Mouse (Mus musculus) spleen, embryonic (tissue): Measurements from ENCODE around the gene Exosc2.

Source experiments
- CTCF ChIA-PET: fragments of 350-600 bp; sonication (Branson Sonifier 250); formaldehyde crosslinking; loops from one replicate; lab custom pipeline; 2022; lab: Charles Lee

Exosc2 gene

GRCm38 (mm10) chr2:31663804-31664180, 6.7 kb upstream of the Exosc2 start:
- CTCF ChIA-PET = interaction anchor here (0.7 kb wide), 1 partner anchor 183 kb away, joined by 10 read pairs; no protein-coding TSS in a partner anchor

GRCm38 (mm10) chr2:31667332-31667731, 3.2 kb upstream of the Exosc2 start:
- CTCF ChIA-PET = no interaction called here

GRCm38 (mm10) chr2:31678641-31679040, 8.1 kb downstream of the Exosc2 start:
- CTCF ChIA-PET = interaction anchor here (1.7 kb wide), 1 partner anchor 10 kb away, joined by 5 read pairs; no protein-coding TSS in a partner anchor

- CTCF ChIA-PET = interaction anchor here (0.6 to 0.7 kb wide), 2 partner anchors 82 to 103 kb away, joined by 3 read pairs; no protein-coding TSS in a partner anchor
Observed at GRCm38 (mm10) chr2:31681051-31681707, 10.7 kb downstream of the Exosc2 start.

DNA sequence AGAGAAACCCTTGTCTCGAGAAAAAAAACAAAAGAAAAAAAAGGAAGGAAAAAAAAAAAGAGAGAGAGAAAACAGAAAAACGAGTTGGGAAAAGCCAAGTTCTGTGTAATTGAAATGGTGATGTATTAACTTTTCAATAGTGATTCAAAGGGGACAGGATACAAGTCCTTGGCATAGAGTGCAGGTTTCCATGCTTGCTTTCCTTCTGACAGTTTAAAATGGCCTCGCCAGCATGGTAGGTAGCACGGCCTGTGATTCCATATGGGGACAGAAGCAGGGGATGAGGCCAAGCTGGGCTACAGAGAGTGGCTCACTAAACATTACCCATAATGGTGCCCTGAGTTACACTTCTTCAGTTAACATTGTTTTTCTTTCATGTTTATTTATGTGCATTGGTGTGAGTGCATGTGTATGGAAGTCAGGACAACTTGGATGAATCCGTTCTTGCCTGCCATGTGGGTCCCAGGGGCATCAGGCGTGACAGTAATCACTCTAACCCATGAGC, 11.3 kb downstream of the Exosc2 start:
- CTCF ChIA-PET = no interaction called here

DNA sequence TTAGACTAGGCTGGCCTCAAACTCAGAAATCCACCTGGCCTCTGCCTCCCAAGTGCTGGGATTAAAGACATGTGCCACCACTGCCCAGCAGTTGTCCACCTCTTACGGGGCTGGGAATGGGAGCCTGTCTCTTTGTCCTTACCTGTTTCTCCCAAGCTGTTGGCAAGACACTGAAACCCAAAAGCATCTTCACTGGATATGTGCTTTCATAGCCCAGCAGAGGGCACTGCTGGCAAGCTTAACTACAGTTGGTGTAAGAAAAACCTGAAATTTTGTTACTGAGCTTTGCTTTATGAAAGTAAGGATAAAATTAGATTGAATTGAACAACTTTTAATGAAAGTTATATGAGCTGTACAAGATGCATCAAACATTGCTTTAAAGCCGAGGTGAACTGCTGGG, 13.2 kb downstream of the Exosc2 start:
- CTCF ChIA-PET = interaction anchor here (0.7 to 1.9 kb wide), 4 partner anchors 93 to 103 kb away, joined by 3 to 7 read pairs (median 4); no protein-coding TSS in a partner anchor

DNA sequence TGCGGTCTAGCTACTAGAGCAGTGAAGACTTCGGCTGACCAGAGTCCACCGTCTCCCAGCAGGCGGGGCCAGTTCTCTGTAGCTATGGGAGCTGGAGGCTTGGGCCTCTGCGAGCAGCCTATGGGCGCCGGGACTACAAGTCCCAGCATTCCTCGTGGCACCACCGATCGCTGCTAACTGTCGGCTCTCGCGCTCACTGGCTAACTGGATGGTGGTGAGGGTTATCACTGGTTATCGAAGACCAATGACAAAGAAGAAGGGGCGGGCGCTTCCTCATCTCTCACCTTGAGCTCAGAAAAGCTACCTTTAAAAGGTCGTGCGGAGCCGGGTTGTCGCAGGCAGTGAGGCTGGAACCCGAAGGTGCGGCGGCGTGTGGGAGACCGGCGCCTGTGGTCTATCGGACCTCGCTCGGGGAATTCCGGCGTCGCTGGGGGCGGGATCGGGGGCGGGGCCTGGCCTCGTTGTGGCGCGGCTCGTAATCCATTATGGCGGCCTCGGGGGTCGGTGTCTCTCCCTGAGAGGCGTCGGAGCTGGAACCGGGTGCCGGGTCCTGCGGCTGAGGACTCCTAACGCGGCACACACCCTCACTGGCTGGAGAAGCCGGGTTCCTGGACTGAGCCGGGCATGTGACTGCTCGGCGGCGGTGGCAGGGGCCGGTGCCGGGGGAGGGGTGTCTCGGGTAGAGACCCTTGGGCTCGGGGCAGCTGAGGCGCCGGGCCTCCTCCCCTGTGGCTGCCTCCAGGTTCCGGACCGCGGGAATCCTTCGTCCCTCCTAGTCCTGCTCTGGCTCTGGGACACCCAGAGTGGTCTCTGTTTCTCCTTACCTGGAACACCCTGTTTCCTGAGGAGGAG, 17.8 kb downstream of the Exosc2 start, which contains the start of gene Abl1:
TSS of gene Abl1 (plus strand) at position 303 of the 852 bp plus-strand sequence.
- CTCF ChIA-PET = interaction anchor here (1.4 kb wide), 1 partner anchor 10 kb away, joined by 5 read pairs; no protein-coding TSS in a partner anchor

DNA sequence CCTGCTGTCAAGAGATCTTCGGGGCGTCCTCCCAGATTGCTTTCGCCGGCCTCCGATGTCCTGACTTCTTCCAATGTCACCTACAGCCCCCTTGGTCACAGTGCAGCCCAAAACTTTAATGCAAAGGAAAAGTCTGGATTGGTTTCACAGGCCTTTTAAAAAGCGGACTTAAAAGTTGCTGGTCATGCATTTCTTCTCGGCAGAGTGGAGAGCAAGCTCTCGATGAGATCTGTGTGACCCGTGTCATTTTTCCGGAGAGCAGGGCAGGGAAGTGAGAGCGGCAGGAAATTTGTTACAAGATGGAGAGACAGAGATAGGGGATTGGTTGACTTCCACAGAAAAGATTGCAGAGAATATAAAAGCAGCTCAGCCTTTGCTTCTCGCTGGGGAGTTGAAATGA, 18.5 kb downstream of the Exosc2 start:
- CTCF ChIA-PET = interaction anchor here (1.4 kb wide), 1 partner anchor 11 kb away, joined by 5 read pairs; no protein-coding TSS in a partner anchor

- CTCF ChIA-PET = interaction anchor here (0.6 to 0.7 kb wide), 2 partner anchors 18 to 30 kb away, joined by 3 to 5 read pairs; no protein-coding TSS in a partner anchor
Observed at GRCm38 (mm10) chr2:31690063-31690462, 19.5 kb downstream of the Exosc2 start.

- CTCF ChIA-PET = no interaction called here
Observed at GRCm38 (mm10) chr2:31698209-31698608, 27.7 kb downstream of the Exosc2 start.

- CTCF ChIA-PET = no interaction called here
Observed at GRCm38 (mm10) chr2:31700545-31701446, 30.3 kb downstream of the Exosc2 start.

DNA sequence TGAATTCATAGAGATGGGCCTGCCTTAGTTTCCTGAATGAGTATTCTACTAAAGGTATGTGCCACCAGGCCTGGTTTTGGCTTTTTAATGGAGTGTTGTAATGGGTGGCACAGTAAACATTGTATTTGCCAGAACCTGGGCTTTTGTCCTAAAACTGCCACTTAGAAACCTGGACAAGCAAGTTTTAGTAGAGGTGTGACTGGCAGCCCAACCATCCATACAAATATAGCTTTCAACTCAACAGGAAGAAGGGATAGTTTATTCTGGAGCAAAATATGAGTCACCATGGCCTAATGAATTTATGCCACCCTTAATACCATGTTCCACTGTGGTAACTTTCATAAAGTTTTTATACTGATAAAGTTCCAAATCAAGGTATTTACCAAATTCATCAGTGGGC, 32.7 kb downstream of the Exosc2 start:
- CTCF ChIA-PET = no interaction called here

DNA sequence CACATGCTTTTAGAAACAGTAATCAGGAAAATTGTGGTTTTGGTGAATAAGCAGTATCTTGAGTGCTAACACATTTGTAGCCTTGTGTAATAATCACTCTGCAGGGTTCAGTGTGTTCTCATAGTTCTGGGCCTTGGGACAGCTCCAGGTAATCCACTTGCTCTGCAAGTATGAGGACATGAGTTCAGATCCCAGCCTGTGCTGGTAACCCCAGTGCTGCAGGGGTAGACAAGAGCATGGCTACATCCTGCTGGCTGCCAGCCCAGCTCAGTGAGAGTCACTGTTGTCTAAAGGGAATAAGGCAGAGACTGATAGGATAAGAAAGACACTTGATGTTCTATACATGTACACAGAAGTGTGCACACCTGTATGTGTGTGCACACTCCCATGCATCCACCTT, 35.4 kb downstream of the Exosc2 start:
- CTCF ChIA-PET = no interaction called here

- CTCF ChIA-PET = interaction anchor here (0.6 to 0.7 kb wide), 2 partner anchors 24 to 656 kb away, joined by 5 read pairs; no protein-coding TSS in a partner anchor
Observed at GRCm38 (mm10) chr2:31706531-31706930, 36.0 kb downstream of the Exosc2 start.

DNA sequence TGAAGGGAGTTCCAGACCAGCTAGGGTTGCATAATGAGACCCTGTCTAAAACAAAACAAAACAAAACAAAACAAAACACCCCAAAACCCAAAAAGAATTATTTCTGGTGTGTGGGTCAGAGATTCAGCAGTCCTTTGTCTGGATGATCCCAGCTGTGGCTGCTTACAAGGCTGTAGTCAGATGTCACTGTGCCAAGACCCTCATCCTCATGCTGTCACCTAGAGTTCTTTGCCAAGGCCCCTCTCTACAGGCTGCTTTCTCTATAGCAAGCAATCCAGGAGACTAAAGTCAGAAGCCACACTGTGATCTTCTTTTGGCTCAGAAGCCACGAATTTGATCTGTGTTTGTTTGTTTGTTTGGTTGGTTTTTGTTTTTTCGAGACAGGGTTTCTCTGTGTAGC, 42.2 kb downstream of the Exosc2 start:
- CTCF ChIA-PET = no interaction called here

- CTCF ChIA-PET = no interaction called here
Observed at GRCm38 (mm10) chr2:31713813-31714212, 43.3 kb downstream of the Exosc2 start.

- CTCF ChIA-PET = no interaction called here
Observed at GRCm38 (mm10) chr2:31714780-31715179, 44.3 kb downstream of the Exosc2 start.

GRCm38 (mm10) chr2:31715985-31716384, 45.5 kb downstream of the Exosc2 start:
- CTCF ChIA-PET = no interaction called here

DNA sequence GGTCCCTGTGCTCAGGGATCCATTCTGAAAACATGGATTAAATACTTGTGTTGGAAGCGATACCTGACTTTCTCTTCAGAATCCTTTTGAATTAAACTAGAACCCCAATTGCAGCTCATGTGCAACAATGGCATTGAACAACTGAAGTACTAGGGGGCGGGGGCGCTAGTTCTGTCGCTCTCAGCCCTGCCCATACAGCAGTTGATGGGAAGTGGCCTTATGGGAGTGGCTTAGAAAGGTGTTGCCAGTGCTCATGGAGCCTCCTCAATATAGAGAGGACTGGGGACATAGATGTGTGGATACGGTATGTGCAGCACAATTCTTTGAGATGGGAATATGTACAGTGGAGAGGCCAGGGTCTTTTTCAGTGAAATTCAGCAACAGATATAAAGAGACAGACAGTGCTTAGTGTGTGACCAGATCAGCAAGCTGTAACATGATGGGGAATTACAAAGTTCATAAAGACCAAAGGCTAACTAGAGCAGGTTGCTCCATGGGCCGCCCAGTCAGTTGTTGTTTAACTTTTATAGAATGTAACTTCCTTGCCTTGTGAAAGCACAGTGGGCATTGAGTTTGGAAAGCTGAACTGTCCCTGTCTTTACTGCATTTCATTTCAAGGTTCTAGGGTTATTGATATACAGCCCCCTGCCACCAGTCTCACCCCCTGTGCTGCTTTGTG, 48.8 kb downstream of the Exosc2 start:
- CTCF ChIA-PET = interaction anchor here (0.5 kb wide), 1 partner anchor 29 kb away, joined by 5 read pairs; no protein-coding TSS in a partner anchor

DNA sequence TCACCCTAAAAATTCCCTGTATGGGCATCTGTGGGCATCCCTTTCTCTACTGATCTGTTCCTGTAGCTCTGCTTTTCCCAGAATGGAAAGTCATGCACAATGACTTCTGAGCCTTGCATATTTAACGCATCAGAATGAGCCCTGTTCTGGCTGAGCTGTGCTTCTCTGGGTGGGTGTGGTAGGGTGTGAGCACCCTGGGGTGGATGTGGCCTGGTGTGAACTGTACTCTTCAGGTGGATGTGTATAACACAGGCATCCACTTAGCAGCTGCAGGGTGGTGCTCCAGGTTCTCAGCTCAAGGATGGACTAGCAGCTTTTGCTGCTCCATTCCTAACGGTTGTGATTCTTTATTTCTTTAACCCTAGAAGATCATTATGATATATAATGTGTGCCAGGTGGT, 49.4 kb downstream of the Exosc2 start:
- CTCF ChIA-PET = interaction anchor here (0.5 kb wide), 1 partner anchor 29 kb away, joined by 5 read pairs; no protein-coding TSS in a partner anchor
